Mouse (Mus musculus): ENCODE data around the gene Plekha6.

The Plekha6 gene

GRCm38 (mm10) chr1:133214672-133215359, 50.8 kb downstream of the Plekha6 start:
- DNase-seq (ENCODE audit: low spot score in 2 of 2): no peak

GRCm38 (mm10) chr1:133215360-133215700, 51.3 kb downstream of the Plekha6 start:
- no peak for DNase-seq (ENCODE audit: low spot score in 2 of 2)

GRCm38 (mm10) chr1:133215753-133216152, 51.7 kb downstream of the Plekha6 start:
- no peak for DNase-seq (ENCODE audit: low spot score in 2 of 2)

GRCm38 (mm10) chr1:133217031-133217430, 53.0 kb downstream of the Plekha6 start:
- no peak for DNase-seq (ENCODE audit: low spot score in 2 of 2)

- no peak for DNase-seq (ENCODE audit: low spot score in 2 of 2)
Observed at GRCm38 (mm10) chr1:133219106-133219505, 55.1 kb downstream of the Plekha6 start.

GRCm38 (mm10) chr1:133221459-133221858, 57.4 kb downstream of the Plekha6 start:
- no peak for DNase-seq (ENCODE audit: low spot score in 2 of 2)

- no peak for DNase-seq (ENCODE audit: low spot score in 2 of 2)
Observed at GRCm38 (mm10) chr1:133222445-133222995, 58.5 kb downstream of the Plekha6 start.

- DNase-seq (ENCODE audit: low spot score in 2 of 2): no peak
Observed at GRCm38 (mm10) chr1:133224674-133225073, 60.7 kb downstream of the Plekha6 start.

- no peak for DNase-seq (ENCODE audit: low spot score in 2 of 2)
Observed at GRCm38 (mm10) chr1:133225137-133225536, 61.1 kb downstream of the Plekha6 start.

- DNase-seq (ENCODE audit: low spot score in 2 of 2): no peak
Observed at GRCm38 (mm10) chr1:133225561-133225960, 61.6 kb downstream of the Plekha6 start.

GRCm38 (mm10) chr1:133225963-133226660, 62.1 kb downstream of the Plekha6 start:
- DNase-seq (ENCODE audit: low spot score in 2 of 2): no peak

GRCm38 (mm10) chr1:133226928-133227327, 62.9 kb downstream of the Plekha6 start:
- no peak for DNase-seq (ENCODE audit: low spot score in 2 of 2)

GRCm38 (mm10) chr1:133227378-133227777, 63.4 kb downstream of the Plekha6 start:
- DNase-seq (ENCODE audit: low spot score in 2 of 2): no peak

- no peak for DNase-seq (ENCODE audit: low spot score in 2 of 2)
Observed at GRCm38 (mm10) chr1:133228809-133229487, 64.9 kb downstream of the Plekha6 start.

- no peak for DNase-seq (ENCODE audit: low spot score in 2 of 2)
Observed at GRCm38 (mm10) chr1:133231523-133232193, 67.6 kb downstream of the Plekha6 start.

GRCm38 (mm10) chr1:133235909-133236308, 71.9 kb downstream of the Plekha6 start:
- no peak for DNase-seq (ENCODE audit: low spot score in 2 of 2)

GRCm38 (mm10) chr1:133236693-133237440, 72.9 kb downstream of the Plekha6 start:
- no peak for DNase-seq (ENCODE audit: low spot score in 2 of 2)

- peak in 1 of 2 experiments; percentile 36 for DNase-seq (ENCODE audit: low spot score in 2 of 2)
Observed at GRCm38 (mm10) chr1:133237670-133238069, 73.7 kb downstream of the Plekha6 start.

GRCm38 (mm10) chr1:133239121-133239812, 75.3 kb downstream of the Plekha6 start:
- no peak for DNase-seq (ENCODE audit: low spot score in 2 of 2)

- no peak for DNase-seq (ENCODE audit: low spot score in 2 of 2)
Observed at GRCm38 (mm10) chr1:133239813-133240160, 75.8 kb downstream of the Plekha6 start.

GRCm38 (mm10) chr1:133240881-133241280, 76.9 kb downstream of the Plekha6 start:
- no peak for DNase-seq (ENCODE audit: low spot score in 2 of 2)
